Mouse (Mus musculus) ES-E14 (cell line): ENCODE measurements around the gene Sfta2. TPM values are rescaled to one million over a fixed set of nuclear protein-coding genes. Genes with fewer than 3 reads are reported as not detected.

Source experiments
- DNase-seq: peaks from one replicate; pipeline ENCODE4 v3.0.0-alpha.2; 2013; ENCODE audit warnings: low read depth, low spot score
- H3K27ac ChIP-seq: 2 replicates; pipeline ENCODE4 v1.5.1; 2012; ENCODE audit warnings: low read depth, mild to moderate bottlenecking, low read length, moderate library complexity, mixed read lengths; ENCODE audit not compliant: poor library complexity, insufficient read depth, severe bottlenecking
- H3K36me3 ChIP-seq: 2 replicates; pipeline ENCODE4 v1.6.1; 2012; ENCODE audit warnings: mild to moderate bottlenecking, low read length, moderate library complexity, mixed read lengths; ENCODE audit not compliant: control insufficient read depth, poor library complexity, insufficient read depth, severe bottlenecking
- H3K4me1 ChIP-seq, 2 experiments: fragments of 150-350 bp in 1 of 2; sonication (generic) in 1 of 2; 2 replicates each; pipeline ENCODE4 v1.6.1; 2012; ENCODE audit warnings: low read length in 2 of 2, mild to moderate bottlenecking in 1 of 2, mixed read lengths in 1 of 2; ENCODE audit not compliant: control insufficient read depth in 2 of 2, insufficient read depth in 2 of 2, poor library complexity in 1 of 2
- H3K4me3 ChIP-seq, 2 experiments: fragments of 150-350 bp in 1 of 2; sonication (generic) in 1 of 2; 2 replicates each; pipeline ENCODE4 v1.5.1; 2012; ENCODE audit warnings: low read length in 2 of 2, low read depth in 1 of 2, mild to moderate bottlenecking in 1 of 2, mixed read lengths in 1 of 2; ENCODE audit not compliant: insufficient read depth in 1 of 2, poor library complexity in 1 of 2, severe bottlenecking in 1 of 2
- H3K9ac ChIP-seq: 2 replicates; pipeline ENCODE4 v1.6.1; 2012; ENCODE audit warnings: low read depth, mild to moderate bottlenecking, low read length, mixed read lengths; ENCODE audit not compliant: poor library complexity, insufficient read depth, severe bottlenecking
- H3K9me3 ChIP-seq: fragments of 150-350 bp; sonication (generic); 2 replicates; pipeline ENCODE4 v1.6.1; 2012; ENCODE audit warnings: low read depth, mild to moderate bottlenecking, low read length; ENCODE audit not compliant: control insufficient read depth, insufficient read depth
- CHD2 ChIP-seq: IDR thresholded peaks from 2 replicates; pipeline ENCODE4 v1.6.1; 2014; ENCODE audit warnings: mild to moderate bottlenecking, low read depth, low read length, inconsistent platforms
- HCFC1 ChIP-seq: IDR thresholded peaks from 2 replicates; pipeline ENCODE4 v1.6.1; 2012; ENCODE audit warnings: low read length, inconsistent platforms, borderline replicate concordance; ENCODE audit not compliant: insufficient read depth
- MAFK ChIP-seq: IDR thresholded peaks from 2 replicates; pipeline ENCODE4 v1.6.1; 2014; ENCODE audit warnings: mild to moderate bottlenecking, low read depth, low read length, inconsistent platforms; ENCODE audit not compliant: insufficient read depth
- ZC3H11A ChIP-seq: IDR thresholded peaks from 2 replicates; pipeline ENCODE4 v1.6.1; 2012; ENCODE audit warnings: low read depth, mild to moderate bottlenecking, inconsistent platforms, low read length, borderline replicate concordance
- ZNF384 ChIP-seq: IDR thresholded peaks from 2 replicates; pipeline ENCODE4 v1.6.1; 2012; ENCODE audit warnings: low read depth, low read length, inconsistent platforms
- in situ Hi-C, 2 experiments: fragments of 600-800 bp; cut with MboI; formaldehyde crosslinking; loops; one replicate each; pipeline ENCODE4 v1.15.1; 2025; ENCODE audit warnings: low sequenced_read_pairs in 2 of 2, inconsistent platforms in 1 of 2; ENCODE audit not compliant: unreplicated experiment in 2 of 2
- total RNA-seq: library from RNA; depleted of rRNA; stranded (reverse); fragments of 300-350 nt; gene quantifications from 2 replicates; pipeline ENCODE4 v1.2.3, GENCODE M21; 2012

Gene Sfta2
- total RNA-seq, 1 experiment, result not detected

DNA sequence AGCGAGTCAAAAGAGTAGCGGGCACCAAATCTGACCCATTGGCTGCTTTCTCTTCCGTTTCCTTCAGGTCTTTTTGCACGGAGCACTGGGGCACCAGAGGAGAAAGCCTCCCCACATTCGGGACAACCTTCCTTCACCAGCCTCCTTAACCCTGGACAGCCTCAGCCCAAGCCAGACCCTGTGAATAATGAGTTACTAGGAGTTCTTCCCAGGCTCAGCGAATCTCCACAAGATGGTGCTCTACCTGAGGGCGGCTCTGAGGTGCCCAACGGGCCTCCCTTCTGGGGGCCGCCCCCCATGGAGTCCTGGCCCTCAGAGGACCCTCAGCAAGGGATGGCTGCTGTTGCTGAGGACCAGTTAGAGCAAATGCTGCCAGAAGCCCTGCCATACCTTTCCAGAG is 33.6 kb upstream of the Sfta2 start:
- no peak overlapping the region; a peak in 1 of 4 replicates for H3K4me3 ChIP-seq
- no peak overlapping the region for H3K27ac ChIP-seq
- no peaks in the 10 kb centered on the region for H3K36me3 ChIP-seq
- DNase-seq, result no peak
- no peak for TF ChIP-seq MAFK
- TF ChIP-seq HCFC1, result no peak
- no peak for TF ChIP-seq ZC3H11A
- TF ChIP-seq ZNF384, result no peak
- H3K4me1 ChIP-seq, result peaks cover 0 to 10% of the 10 kb centered on the region in 2 experiments; a peak in 1 of 4 replicates
- in situ Hi-C loops, result no loop called here
- no peaks in the 10 kb centered on the region for H3K9me3 ChIP-seq
- no peak overlapping the region for H3K9ac ChIP-seq

DNA sequence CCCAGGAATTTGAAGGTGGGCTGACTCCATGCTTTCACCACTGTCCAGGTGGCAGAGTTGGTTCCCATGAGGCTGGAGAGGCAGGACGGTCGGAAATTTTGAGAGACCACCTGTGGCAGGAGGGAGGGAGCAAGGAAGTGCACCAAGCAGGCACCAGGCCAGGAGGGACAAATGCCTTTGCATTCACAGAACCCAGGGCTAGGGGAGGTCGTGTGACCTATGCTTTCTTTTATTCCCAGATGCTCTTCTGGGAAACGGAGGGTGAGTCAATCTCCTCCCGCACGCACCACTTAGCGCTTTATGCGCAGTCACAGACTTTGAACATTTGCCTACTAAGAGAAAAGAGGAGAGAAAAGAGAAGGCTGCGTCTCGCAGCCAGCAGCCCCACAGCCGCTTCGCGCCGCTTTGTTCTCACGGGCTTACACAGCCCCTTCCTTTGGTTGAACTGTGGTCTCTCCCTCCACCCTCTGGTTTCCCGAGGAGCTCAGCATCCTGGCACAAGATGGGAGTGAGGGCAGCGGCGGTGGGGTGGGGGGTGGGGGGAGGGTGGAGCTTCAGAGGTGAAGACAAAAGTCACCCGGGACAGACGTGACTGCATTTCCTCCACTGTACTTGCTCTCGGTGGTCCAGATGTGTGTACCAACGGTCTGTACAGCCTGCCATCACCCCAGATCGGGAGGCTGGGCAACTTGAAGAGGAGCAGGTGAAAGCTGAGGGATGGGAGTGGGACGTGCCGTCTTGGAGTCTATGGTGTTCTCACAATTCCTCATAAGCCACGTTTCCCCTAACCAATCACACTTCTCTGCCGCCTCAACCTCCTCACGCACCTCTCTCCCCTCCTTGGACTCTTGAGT is 32.0 kb upstream of the Sfta2 start:
- DNase-seq, result no peak
- peak overlapping the region; percentile 31 to 35 for H3K4me3 ChIP-seq

DNA sequence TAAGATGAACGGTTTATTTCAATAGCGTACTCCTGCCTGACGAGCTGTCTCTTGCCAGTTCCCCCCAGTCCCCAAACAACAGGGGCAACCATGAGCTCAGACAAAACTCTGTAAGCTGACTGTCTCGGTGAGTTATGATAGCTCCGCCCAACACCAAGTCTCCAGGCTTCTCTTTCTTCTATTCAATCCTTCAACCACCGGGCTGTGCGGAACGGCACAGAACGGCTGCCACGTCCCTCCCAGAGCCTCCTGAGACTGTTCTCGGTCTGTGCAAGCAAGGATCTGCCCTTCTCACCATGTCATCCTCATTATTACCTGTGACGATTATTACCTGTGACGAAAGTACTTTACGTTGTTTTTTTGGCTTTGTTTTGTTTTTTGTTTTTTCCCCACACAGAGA is 30.5 kb upstream of the Sfta2 start:
- in situ Hi-C loops, result no loop called here
- no peak for DNase-seq
- H3K9me3 ChIP-seq, result no peaks in the 10 kb centered on the region
- no peak overlapping the region for H3K9ac ChIP-seq
- peaks cover 0 to 10% of the 10 kb centered on the region in 2 experiments; a peak in 1 of 4 replicates for H3K4me1 ChIP-seq
- no peak overlapping the region for H3K27ac ChIP-seq
- TF ChIP-seq ZC3H11A, result no peak
- TF ChIP-seq MAFK, result no peak
- H3K4me3 ChIP-seq, result no peak overlapping the region
- no peaks in the 10 kb centered on the region for H3K36me3 ChIP-seq

More for the DNA sequence above, 32.0 kb upstream of the Sfta2 start:
- Histone ChIP-seq H3K9me3 (no peaks in the 10 kb centered on the region), H3K9ac (0 out of 2 replicates have a peak overlapping the region, but pooled peaks have one; percentile 2), H3K4me1 (peaks cover 0 to 10% of the 10 kb centered on the region in 2 experiments; a peak in 1 of 4 replicates), H3K36me3 (no peaks in the 10 kb centered on the region), H3K27ac (no peak overlapping the region)
- in situ Hi-C loops, result no loop called here
- TF ChIP-seq ZNF384 (no peak), HCFC1 (no peak), ZC3H11A (no peak), MAFK (no peak), CHD2 (no peak)

DNA sequence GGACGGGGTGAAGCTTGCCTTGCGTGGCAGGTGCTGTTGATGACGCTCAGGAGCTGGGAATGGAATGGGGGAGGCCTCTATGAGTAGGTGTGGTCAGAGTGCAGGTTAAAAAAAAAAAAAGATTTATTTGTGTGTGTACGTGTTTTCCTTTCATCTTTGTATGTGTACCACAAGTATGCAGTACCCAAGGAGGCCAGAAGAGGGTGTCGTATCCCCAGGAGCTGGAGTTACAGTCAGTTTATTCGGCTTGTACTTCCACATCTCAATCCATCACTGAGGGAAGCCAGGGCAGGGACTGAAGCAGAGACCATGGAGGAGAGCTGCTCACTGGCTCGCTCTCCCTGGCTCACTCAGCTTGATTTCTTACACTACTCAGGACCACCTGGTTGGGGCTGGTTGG is 29.9 kb upstream of the Sfta2 start:
- no peaks in the 10 kb centered on the region for H3K36me3 ChIP-seq
- DNase-seq, result no peak
- no peak overlapping the region for H3K4me3 ChIP-seq
- in situ Hi-C loops, result no loop called here
- H3K9me3 ChIP-seq, result no peaks in the 10 kb centered on the region
- TF ChIP-seq ZNF384 (no peak), CHD2 (no peak), MAFK (no peak), ZC3H11A (no peak), HCFC1 (no peak)
- H3K27ac ChIP-seq, result no peak overlapping the region
- H3K9ac ChIP-seq, result no peak overlapping the region
- H3K4me1 ChIP-seq, result peaks cover 0 to 11% of the 10 kb centered on the region in 2 experiments; a peak in 1 of 4 replicates

DNA sequence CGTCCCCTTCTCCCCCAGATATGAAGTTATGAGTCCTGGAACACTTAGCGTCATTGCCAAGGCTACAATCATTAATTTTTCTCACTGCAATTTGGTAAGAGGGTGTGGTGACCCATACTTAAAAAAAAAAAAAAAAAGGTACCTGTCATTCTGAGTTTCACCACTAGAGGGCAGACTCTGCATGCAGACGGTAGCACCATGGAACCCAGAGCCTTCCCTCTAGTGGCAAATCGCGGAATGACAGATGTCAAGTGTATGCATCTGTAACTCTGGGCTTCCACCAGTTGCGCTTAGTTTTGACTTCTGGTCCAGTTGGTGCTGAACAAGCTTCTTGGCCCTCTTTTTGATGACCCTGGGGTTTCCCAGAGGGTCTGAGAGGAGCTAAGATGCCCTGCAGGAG is 23.1 kb upstream of the Sfta2 start:
- Histone ChIP-seq H3K4me1 (peaks cover 0 to 1% of the 10 kb centered on the region in 2 experiments; a peak in 1 of 4 replicates), H3K36me3 (no peaks in the 10 kb centered on the region), H3K9ac (no peak overlapping the region), H3K4me3 (no peak overlapping the region), H3K9me3 (no peaks in the 10 kb centered on the region), H3K27ac (no peak overlapping the region)
- in situ Hi-C loops, result no loop called here
- TF ChIP-seq ZC3H11A (peak; percentile 74), HCFC1 (0 out of 2 replicates have a peak, but pooled peaks have one; percentile 60), MAFK (peak; percentile 58; the same call in 1 of the 2 replicates), ZNF384 (peak; percentile 100), CHD2 (no peak)
- peak; percentile 99 for DNase-seq
